Mouse (Mus musculus) lung, postnatal 36 days (tissue): ENCODE measurements around the gene Rtl1.

ENCODE experiments used
- DNase-seq: peaks from one replicate; pipeline ENCODE4 v3.0.0; 2022; ENCODE audit warnings: mixed read lengths

Gene Rtl1

DNA sequence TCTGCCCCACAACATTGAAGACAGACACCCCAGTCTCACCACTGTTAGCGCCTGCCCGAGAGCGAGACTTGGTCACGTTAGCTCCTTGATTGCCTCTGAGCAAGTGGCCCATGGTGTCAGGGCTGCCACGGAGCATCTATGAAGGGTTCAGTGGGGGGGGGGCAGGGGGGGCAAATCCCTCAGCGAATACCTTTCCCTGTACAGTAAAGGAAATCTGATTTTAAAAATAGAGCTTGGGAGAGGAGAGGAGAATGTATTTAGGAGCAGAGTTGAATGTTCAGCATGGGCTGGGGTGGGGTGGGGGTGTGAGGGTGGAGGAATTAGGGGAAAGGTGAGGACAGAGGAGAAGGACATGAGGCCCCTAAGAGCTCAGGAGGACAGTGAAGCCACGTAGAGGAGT, at the start of gene Rtl1:
Gene Rtl1 (minus strand): TSS at position 101 of the 400 bp plus-strand sequence.
- DNase-seq = no peak

GRCm38 (mm10) chr12:109640560-109641167, 40.5 kb upstream of the Rtl1 start:
- DNase-seq = no peak

DNA sequence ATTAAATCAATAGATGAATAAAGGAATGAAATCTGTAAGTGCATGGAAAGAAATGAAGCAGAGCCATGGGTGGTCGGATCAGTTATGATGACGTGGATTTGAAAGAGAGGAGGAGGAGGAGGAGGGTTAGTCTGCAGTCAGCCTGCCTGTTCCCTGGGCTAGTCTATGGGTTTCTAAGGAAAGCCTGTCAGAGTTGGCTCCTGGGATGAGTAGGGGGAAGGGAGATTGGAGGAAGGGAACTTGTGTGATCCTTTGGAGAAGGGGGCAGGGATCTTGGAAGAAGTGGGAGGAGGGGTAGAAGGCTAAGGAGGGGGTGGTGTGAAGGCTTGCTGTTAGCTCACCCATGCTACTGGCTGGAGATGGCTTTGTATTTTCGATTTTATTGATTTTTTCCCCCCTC, 31.9 kb upstream of the Rtl1 start:
- DNase-seq = no peak

DNA sequence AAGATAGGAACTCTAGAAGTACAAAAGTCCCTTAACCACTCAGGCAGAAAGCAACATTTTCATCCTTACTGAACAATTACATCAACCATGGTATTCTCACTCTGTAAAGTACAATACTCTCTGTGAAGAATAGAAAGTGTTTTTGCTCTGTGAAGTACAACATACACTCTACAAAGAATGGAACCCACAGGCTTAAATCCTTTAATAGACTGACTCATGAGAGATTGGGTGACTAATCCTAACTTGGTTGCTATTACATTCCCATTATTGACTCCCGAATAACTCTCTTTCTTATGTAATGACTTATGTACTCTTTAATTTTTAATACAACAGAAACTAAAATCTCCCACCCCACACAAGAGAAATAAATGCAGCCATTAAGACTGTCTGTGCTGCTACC, 28.8 kb upstream of the Rtl1 start:
- DNase-seq = no peak

GRCm38 (mm10) chr12:109626910-109627309, 26.8 kb upstream of the Rtl1 start:
- DNase-seq = no peak

GRCm38 (mm10) chr12:109620196-109620595, 20.1 kb upstream of the Rtl1 start:
- DNase-seq = no peak

DNA sequence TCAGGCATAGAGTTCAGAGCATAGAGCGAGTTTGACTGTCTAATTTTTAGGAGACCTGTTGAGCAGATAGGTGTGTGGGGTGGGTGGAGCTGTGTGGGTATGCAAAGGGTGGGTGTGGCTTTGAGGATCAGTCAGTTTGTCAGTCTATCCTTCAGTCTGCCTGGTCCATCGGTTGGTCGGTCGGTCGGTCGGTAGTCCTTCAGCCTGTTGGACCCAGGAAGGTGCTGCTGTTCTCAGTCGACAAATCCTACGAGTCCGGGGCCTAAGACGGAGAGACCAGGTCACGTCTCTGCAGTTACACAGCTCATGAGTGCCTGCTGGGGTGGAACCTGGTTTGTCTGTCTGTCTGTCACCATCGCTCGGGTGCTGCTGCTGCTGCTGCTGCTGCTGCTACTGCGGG, 17.9 kb upstream of the Rtl1 start:
- DNase-seq = no peak

DNA sequence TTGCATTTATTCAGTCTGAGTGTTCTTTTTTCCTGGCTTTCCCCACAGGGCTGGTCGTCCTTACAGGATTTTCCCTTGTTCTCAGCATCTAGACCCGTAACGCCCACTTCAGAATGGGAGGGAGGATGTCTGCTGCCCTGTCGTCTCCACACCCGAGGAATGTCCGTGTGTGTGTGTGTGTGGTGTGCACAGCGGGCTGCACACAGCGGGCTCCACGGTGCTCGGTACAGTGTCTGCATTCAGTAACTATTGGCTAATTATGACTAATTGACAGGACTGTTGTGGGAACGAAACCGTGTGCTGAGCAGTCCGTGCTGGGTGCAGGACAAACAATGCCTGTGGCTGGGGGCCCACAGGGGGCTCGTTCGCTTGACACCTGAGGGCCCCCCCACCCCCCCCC, 17.0 kb upstream of the Rtl1 start:
- DNase-seq = no peak

DNA sequence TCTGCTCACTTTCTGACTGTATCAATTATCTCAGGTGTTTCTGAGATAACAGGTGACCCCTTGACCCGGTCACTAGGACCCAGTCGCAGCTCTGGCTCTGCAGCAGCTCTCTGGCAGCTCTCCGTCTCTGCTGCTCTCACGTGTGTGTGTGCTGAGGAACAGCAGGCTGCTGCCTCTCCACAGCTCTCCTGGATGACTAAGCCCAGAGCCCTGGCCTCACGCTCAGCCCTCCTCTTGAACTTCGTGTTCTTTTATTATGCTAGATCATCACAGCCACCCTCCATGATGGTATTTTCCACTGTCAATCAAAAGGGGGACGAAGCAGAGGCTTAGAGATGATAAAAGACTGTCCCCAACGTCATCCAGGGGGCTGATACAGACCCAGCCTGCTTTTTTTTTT, 15.2 kb upstream of the Rtl1 start:
- no peak for DNase-seq

GRCm38 (mm10) chr12:109614416-109614815, 14.3 kb upstream of the Rtl1 start:
- no peak for DNase-seq

DNA sequence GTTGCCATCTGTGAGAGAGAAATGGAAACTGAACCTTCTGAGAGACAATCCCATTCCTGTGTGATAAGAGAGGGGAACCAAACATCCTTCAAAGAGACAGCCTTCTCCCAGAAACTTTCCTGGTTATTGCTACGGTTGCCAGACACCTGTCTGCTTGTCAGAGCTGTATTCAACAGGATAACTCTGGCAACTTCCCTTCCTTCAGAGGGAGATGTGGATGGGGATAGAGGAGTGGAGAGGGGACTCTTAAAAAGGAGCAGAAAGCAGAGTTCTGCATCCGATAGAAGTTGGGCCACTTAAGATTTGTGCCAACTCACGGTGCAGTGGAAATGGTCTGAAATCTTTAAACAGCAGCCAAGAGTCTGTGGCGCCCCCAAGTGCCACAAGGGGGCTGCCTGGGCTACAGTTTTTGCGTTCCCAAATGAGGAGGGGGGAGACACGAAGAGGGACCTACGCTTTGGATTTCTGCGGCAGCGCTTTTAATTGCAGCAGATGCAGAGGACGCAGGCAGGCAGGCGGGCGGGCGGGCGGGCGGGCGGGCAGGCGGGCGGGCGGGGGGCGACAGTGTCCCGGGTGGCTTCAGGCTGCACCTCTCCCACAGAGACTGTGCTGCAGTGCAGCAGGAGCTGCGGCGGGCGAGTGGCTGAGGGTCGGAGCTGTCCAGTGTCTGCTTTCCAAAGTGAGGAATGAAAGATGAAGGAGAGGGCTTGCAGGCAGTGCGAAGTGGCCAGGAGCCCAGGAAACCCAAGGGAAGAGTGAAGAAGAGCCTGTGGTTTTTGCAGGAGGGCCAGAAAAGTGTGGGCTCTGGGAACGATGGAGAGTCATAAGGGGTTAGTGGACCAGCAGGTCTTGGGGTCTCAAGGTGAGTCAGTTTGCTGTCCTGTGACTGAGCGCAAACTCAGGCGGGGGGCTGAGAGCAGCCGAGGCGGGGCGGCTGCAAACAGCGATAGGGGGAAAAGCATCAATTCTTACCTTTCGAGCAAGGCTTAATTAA, 12.6 kb upstream of the Rtl1 start:
- DNase-seq = no peak

- DNase-seq = no peak
Measured at GRCm38 (mm10) chr12:109608576-109609440, 8.7 kb upstream of the Rtl1 start.

DNA sequence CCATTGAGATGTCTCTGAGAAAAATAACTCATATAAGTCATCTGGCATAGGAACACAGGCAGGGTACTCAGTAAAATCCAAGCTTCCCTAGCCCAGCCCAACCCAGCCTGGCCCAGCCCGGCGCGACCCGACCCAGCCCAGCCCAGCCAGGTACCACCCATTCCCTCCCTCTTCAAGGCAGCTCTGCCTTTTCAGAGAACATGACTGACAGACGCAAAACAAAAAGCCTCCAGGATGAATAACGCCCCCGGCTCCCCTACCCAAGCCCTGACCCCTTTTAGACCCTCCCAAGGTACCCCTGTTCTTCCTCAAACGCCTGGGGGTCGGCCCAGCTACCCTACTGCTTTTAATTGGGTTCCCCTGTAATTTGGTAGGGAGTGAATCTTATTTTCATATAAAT, 7.8 kb upstream of the Rtl1 start:
- no peak for DNase-seq

DNA sequence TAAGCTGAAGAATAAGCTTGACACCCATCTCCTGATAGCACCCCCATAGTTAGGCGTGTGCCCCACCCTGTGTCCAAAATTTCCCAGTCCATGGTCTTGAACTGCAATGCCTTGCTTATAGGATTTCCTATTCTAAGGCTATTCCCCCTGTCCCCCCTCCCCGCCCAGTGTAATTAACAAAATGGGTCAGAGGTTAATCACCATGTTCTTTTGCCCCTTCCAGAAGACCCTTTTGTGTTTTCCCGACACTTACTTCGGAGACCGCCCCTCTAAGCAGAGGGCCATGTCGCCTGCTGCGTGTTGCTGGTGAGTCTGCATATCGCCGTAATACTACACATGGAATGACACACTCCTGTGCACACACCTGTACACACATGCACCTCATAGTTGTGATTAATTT, 7.1 kb upstream of the Rtl1 start:
- DNase-seq = no peak

- DNase-seq = no peak
Measured at GRCm38 (mm10) chr12:109604982-109605721, 5.0 kb upstream of the Rtl1 start.

- no peak for DNase-seq
Measured at GRCm38 (mm10) chr12:109598551-109599250, 1.4 kb downstream of the Rtl1 start.

DNA sequence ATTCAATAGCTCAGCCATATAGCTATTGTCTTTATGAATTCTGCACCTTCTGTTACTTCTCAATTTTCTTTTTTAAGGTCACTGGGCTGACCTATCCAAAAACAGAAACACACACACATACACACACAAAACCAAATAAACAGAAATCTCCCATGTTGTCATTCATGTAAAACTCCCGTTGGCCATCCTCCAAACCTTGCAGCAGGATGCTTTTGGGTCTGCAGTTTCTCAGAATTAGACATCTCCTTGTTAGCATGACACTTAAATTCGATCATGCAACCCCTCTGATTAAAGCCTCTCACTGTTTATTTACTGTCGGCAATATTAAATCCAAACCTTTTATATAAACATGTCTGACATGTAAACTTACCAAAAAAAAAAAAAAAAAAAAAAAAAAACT, 3.4 kb downstream of the Rtl1 start:
- no peak for DNase-seq

DNA sequence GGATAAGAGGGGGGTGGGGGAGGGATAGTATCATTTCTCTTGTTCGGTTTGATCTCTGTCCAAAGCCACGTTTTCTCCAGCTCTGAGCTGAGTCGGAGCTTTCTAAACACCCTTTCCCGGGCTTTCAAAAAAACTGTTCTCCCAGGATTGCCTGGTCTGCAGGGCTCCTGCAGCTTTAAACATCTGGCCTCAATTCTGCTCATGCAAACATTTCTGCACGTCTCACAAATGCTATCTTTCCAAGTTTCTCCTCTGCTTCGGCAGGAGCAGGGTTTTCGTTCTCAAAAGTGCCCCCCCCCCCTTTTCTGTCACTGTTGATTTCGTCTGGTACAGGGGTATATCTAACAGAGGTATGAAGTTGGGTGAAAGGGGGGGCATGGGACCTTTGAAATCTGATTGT, 3.9 kb downstream of the Rtl1 start:
- no peak for DNase-seq

DNA sequence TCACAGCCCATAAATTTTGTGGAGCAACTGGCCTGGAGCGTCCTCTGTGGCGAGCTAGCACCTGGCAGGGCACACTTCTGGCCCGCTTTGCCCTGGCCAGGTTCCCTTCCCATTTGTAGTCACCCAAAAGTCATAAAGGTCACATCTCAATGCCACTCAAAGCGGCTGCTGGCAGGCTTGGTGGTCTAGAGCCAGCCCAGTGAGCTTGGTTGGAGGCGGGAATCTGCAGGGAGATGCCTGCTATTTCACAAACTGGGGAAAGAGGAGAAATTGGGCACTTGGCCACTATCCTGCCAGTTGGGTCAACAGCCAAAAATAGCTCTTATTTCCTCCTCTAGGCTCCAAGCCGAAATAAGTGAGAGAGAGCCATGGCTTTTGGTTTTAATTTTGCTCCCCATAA, 4.4 kb downstream of the Rtl1 start:
- peak; percentile 64 for DNase-seq

GRCm38 (mm10) chr12:109594961-109595360, 5.2 kb downstream of the Rtl1 start:
- no peak for DNase-seq

DNA sequence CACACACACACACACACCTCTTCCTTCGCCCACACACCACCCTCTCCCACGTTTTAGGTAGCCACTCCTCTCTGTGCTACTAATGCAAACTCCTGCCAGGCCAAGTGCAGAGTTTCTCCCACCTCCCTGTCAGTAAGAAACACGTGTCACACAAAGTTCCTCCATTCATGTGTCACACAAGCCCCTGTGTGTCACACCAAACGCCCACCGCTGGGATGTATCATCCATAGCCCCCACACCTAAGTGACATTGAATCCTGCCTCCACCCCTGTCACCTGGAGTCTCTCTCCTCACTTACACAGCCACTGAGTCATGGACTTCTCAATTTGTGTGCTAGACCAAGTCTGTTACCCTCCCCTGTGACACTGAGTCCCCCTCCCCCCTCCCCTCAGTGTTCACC, 17.9 kb downstream of the Rtl1 start:
- DNase-seq = no peak

DNA sequence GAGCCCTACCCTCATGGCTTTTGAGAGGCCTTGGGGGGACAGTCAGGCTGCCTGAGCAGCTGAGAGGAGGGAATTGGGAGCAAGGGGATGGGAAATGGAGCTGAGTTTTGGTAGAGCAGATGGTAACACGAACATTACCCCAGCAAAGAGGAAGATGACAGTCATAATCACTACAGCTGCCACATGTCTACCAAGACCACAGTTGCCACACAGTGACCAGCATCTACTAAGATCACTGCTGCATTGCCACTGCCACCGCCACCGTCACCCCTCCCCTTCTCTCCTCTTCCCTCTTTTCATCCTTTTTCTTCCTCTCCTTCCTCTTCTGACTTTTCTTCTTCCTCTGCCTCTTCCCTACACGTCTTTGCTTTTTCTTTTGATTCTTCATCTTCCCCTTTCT, 27.9 kb downstream of the Rtl1 start:
- DNase-seq = no peak
